Mouse (Mus musculus): ENCODE data around the gene Ppt2.

The Ppt2 gene

DNA sequence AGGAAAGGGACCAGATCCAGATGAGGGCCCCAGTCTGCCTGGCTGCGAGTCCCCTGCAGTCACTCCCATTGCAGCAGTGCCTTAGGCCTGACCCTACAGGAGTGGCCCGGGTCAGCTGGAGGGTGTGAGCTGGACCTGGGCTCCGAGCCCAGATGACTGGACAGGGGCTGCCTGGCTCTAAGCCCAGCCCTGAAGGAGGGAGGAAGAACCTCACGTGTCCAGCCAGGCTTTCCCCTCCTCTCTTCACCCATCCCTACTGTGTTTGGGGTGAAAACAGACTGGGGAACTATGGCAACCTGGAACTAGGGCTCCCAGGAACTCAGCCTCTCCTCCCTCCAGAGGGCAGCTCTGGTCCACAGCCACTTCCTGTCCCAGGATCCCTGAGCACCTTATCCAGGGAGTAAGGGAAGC, 27.3 kb upstream of the Ppt2 start:
- DNase-seq (ENCODE audit: low read depth): no peak

DNA sequence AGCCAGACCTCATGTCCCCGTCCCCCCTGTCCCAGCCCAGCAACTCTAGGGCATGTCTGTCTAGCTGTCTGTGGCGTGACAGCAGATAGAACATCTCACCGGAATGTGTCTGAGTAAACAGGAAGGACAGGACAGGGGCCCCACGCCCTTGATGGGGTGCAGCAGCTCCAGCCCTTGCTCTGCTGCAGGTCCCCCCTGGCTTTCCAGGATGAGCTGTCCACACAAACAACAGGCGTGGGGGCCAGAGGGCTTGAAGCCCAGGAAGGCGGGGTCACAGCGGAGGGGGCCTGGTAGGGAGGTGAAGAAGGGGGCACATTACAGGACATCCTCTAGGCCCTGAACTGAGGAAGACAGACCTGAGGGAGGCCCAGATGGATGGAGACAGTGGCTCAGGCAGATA, 26.9 kb upstream of the Ppt2 start:
- no peak for DNase-seq (ENCODE audit: low read depth)

DNA sequence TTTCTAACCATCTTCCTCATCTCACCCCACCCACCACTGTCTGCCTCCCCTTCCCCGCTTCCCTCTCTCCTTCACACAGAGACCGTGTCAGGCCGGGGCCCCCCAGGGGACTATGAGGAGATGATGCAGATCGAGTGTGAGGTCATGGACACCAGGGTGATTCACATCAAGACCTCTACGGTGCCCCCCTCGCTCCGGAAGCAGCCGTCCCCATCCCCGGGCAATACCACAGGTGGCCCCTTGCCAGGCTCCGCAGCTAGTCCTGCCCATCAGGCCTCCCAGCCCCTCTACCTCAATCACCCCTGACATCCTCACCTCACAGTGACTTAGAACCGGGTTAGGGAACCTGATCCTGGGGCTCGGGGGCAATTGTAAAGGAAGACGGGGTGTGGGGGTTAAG, 26.1 kb upstream of the Ppt2 start:
- no peak for DNase-seq (ENCODE audit: low read depth)

DNA sequence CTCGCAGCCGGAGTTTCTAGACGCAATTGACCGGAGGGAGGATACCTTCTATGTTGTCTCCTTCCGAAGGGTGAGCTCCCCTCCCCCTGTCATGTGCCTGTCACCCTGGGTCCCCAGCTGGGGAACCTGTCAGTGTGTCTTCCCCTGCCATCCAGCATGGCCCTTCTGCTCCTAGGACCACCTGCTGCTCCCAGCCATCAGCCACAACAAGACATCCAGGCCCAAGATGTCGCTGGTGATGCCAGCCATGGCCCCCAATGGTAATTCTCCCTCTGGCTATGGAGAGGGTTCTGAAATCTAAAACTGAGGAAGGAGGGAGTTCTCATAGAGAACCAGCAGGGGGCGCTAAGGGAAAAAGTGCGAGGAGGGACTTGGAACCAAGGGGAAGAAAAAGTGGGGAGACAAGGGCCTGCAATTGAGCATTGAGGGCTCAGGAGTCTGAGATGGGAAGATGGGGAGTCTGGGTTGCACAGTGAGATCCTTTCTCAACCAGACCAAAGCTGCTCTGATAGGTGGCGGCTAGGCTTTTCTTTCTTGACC, 25.5 kb upstream of the Ppt2 start:
- DNase-seq (ENCODE audit: low read depth): peak; percentile 64

DNA sequence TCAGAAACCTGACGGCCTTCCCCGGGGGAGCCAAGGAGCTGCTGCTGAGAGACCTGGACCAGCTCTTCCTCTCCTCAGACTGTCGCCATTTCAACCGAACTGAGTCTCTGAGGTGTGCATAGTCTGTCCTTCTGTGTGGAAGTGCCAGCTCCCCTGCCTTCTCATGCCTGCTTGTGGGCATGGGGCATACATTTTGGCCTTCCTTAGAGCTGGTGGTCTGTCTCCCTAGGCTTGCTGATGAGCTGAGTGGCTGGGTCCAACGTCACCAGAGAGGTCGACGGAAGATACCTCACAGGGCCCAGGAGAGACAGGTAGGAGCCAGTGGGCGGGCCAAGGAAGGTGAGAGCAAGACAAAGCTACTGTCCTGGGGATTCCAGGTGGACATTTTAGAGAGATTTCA, 24.7 kb upstream of the Ppt2 start:
- DNase-seq (ENCODE audit: low read depth): no peak

DNA sequence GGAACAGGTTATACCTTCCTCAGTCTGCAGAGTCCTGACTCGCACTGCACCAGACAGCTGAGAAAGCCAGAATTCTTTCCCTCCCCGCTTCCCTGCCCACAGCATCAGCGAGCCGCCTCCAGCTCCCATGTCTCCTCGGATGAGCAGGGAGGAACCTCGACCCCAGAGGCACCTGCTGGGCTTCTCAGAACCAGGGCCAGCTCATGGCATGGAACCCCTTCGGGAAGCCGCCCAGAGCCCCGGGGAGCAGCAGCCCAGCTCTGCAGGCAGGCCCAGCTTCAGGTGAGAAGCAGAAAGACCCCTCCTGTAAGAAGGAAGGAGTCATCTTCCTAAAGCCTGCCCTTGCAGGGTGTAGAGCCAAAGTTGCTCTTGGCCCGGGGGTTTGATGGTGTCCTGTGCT, 24.2 kb upstream of the Ppt2 start:
- DNase-seq (ENCODE audit: low read depth): no peak

DNA sequence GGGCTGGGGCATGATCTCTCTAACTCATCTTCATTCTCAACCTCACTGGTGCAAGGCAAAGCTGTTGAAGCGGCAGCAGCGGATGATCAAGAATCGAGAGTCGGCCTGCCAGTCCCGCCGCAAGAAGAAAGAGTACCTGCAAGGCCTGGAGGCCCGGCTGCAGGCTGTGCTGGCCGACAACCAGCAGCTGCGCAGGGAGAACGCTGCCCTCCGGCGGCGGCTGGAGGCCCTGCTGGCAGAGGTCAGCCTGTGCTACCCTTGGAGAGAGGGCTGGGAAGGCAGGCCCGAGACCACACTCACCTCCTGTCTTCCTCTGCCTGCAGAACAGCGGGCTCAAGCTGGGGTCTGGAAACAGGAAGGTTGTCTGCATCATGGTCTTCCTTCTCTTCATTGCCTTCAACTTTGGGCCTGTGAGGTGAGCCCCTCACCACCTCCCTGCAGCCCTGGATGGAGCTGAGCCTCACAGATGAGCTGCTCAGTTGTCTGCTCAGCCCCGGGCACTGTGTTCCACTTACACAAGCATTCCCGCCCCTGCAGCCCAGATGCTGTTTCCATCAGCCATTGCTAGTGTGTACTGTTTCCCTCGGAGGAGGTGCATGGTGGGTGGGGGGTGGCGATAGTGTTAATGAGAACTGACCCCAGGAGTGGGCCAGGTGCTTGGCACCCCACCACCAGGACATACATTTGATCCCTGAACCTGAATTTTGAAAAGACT, 23.4 kb upstream of the Ppt2 start:
- DNase-seq (ENCODE audit: low read depth): no peak

DNA sequence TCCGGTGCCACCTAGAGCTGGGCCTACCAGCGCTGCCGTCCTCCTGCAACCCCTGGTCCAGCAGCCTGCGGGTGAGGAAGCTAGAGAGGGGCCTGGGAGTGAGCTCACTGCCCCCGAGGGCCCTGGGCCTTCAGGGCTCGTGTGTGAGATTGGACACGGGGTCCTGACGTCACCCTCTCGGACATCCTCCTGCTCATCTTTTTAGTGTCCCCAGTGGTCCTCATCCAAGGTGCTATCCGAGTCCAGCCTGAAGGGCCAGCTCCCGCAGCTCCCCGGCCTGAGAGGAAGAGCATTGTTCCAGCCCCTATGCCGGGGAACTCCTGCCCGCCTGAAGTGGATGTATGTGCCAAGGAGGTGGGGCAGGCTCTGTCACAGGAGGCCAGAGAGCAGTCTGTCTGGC, 22.5 kb upstream of the Ppt2 start:
- no peak for DNase-seq (ENCODE audit: low read depth)

DNA sequence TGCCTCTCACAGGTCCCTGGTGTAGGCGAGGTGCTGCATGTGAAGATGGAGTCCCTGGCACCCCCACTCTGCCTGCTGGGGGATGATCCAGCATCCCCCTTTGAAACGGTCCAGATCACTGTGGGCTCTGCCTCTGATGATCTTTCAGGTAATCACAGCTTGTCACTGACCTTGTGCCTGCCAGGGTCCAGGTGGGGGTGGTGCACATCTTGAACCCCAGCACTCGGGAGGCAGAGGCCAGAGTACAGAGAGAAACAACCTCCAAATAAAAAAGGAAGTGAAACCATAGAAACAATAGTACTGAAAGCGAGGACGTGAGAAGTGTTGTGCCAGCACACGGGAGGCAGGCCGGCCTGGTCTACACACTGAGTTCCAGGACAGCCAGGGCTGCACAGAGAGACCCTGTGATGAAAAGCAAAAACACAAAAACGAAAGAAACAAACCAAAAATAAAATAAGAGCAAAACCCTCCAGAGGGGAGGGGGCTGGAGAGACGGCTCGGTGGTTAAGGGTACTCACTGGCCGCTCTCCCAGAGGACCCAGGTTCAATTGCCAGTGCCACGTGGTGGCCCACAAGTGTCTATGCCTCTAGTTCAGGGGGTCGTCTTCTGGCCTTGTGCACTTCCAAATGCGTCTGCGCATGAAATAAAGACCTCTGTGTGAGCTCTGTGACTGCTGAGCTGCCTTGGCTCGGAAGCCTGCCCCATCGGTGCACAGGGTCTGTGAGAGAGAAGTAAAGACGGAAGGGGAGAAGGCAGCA, 21.0 kb upstream of the Ppt2 start:
- no peak for DNase-seq (ENCODE audit: low read depth)

DNA sequence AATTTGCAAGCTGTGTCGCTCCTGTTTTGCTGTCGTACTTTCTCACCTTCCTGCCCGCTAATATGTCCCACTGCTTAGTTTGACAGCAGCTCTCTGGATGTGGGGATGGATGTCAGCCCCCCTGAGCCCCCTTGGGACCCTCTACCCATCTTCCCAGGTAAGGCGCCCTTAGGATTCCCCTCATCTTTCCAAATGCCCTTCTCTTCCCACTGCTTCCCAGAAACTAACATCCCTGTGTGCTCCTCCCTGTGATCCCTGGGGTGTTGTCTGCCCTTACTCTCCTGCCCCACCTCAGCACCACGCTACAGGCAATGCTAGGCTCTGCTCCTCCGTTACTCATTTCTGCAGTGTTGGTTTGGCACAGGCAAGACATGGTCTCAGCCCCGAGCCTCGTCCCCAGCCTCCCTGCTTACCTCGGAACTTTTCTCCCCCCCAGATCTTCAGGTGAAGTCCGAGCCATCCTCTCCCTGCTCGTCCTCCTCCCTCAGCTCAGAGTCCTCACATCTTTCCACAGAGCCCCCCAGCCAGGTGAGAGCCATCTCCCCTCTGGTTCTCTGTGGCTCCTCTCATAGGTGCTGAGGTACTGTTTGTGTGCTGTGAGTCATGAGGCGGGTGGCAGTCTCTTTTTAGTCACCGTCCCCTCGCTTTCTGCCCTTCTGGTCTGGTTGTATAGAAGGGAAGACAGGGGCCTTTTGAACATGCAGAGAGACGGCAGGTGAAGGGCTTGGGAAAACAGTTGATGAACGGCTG, 20.0 kb upstream of the Ppt2 start:
- no peak for DNase-seq (ENCODE audit: low read depth)

DNA sequence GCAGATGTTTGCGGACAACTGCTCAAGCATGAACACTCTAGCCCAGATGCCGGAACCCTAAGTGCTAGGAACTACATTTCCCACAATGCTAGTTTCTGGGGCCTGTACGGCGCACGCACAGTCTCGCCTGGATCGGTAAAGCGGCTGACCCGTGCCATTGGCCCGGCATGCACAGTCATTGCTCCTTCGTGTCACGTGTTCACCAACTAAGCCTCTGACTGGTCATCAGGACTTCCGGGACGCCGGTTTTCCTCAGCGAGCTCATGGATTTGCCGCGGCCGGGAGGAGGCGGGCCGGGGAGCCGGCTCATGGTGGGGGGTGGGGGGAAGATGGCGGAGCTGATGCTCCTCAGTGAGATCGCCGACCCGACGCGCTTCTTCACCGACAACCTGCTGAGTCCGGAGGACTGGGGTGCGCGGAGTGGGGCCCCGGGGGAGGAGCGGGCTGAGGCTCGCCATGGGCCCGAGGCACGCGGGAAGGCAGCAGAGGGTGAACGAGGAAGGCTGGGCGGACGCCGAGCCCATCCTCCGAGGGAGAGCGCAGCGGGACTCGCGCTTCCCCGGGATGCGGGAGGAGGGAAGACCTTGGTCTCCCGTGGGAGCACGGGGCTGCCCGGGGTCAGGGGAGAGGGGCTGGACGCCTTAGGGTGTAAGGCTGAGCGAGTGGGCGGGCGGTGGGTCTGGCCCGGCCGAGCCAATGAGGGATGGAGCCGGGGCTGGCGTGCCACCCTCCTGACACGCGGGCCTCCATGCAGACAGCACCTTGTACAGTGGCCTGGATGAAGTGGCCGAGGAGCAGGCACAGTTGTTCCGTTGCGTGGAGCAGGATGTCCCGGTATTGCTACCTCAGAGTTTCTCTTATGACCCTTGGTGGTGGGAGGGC, 18.8 kb upstream of the Ppt2 start, which contains the start of gene Atf6b:
Atf6b (plus strand) TSS at position 241 of the 882 bp plus-strand sequence.
- peak; percentile 92 for DNase-seq (ENCODE audit: low read depth)

DNA sequence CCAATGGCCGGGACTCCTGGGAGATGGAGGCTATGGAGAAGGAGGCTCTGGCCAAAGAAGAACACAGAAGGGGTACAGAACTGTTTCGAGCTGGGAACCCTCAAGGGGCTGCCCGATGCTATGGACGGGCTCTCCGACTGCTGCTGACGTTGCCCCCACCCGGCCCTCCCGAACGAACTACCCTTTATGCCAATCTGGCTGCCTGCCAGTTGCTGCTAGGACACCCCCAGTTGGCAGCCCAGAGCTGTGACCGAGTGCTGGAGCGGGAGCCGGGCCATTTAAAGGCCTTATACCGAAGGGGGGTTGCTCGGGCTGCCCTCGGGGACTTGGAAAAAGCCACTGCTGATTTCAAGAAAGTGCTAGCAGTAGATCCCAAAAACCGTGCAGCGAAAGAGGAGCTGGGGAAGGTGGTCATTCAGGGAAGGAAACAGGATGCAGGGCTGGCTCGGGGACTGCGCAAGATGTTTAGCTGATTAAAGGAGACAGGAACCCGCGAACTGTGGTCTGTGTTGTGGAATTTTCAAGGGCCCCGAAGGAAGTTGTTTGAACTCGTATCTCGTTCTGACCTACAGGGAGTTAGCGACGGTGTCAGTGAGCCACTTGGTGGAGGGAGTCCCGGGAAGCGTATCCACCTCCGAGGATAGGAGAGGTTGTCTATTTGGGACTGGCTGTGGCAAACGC, 17.7 kb upstream of the Ppt2 start:
- DNase-seq (ENCODE audit: low read depth): no peak

DNA sequence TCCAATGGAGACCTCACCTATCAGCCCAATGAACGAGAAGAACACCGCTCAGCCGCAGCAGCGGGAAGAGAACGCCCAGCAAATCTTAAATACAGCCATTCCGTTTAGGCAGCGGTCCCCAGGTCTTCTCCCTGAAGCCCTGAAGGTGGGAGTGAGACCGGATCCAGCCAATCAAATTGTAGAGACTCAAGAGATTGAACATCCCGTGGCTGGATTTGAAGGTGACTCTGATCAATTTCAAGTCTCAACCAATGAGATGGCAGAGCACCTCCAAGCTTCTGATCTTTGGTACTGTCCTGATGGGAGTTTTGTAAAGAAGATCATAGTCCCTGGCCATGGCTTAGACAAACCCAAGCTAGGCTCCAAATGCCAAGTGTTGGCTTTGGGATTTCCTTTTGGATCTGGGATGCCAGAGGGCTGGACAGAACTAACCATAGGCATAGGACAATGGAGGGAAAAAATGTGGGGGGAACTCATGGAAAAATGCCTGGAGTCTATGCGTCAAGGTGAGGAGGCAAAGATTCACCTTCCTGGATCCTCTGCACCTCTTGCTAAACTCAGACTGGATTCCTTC, 17.0 kb upstream of the Ppt2 start:
- no peak for DNase-seq (ENCODE audit: low read depth)

DNA sequence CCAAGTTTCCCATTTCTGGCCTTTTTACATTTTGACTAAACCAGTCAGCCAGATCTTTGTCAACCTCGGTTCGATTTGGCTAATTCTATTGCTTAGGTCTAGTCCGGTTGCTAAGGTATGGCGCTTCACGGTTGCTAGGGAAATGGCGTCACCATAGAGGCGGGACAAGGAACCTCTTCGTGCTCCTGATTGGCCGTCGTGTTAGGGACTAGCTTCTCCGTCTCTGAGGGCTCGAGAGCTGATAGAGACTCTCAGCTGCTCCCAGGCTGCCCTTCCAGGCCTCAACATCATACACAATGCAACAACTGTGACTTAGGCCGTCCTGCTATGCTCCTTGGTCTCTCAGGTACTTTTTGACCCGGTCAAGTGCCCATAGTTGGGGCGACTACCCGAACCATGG, 16.3 kb upstream of the Ppt2 start, which contains the start of gene Fkbpl:
Fkbpl (plus strand) TSS at position 157 of the 400 bp plus-strand sequence.
- peak; percentile 99 for DNase-seq (ENCODE audit: low read depth)

DNA sequence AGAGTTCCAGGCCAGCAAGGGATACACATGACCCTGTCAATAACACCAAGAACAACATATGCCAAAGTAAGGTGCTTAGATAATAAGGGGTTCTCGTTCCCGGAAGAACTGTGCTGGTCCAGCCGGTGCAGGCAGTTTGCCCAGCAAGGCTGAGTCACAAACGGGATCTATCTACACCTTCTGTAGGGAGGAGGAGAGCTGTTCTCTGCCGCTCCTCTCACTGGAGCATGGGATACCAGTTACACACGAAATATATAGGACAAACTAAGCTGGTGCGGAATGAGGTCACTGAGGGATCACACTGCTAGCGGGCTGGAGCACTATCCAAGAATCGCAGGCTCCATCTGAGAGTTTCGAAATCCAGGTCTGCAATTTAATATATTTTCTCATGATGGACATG, 15.6 kb upstream of the Ppt2 start:
- no peak for DNase-seq (ENCODE audit: low read depth)

DNA sequence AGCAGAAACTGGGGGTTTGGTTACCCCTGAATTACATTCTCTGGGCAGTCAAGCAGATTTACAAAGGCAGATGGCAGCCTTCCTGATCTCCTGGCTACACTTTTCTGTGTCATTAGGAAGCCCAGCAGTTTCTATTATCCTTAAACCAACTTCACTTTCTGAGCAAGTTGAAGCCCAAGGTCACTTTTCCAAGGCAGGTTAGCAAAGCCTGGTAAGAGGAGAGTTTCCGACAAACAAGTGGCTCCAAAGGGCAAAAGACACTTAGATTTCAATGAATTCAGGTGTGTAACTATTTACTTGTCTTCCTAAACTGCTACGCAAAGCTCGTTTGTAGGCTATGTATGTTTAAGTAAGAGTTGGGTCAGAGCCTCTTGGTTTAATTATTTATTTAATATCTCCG, 15.1 kb upstream of the Ppt2 start:
- no peak for DNase-seq (ENCODE audit: low read depth)

DNA sequence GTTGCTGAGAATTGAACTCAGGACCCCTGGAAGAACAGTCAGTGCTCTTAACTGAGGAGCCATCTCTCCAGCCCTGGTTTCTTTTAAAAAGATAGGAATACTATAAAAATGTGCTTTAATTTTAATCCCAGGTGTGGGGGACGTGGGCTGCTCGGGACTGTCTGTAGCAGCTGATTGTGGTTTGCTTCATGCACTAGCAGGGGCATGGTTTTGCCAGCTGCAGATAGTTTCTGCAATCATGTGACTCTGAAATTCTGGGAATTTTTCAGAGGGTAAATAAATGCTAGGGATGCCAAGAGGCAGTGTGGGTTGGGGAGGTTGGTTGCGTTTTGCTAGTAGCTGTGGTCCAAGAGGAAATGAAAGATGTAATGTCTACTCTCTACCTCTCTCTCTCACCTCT, 13.6 kb upstream of the Ppt2 start:
- no peak for DNase-seq (ENCODE audit: low read depth)

DNA sequence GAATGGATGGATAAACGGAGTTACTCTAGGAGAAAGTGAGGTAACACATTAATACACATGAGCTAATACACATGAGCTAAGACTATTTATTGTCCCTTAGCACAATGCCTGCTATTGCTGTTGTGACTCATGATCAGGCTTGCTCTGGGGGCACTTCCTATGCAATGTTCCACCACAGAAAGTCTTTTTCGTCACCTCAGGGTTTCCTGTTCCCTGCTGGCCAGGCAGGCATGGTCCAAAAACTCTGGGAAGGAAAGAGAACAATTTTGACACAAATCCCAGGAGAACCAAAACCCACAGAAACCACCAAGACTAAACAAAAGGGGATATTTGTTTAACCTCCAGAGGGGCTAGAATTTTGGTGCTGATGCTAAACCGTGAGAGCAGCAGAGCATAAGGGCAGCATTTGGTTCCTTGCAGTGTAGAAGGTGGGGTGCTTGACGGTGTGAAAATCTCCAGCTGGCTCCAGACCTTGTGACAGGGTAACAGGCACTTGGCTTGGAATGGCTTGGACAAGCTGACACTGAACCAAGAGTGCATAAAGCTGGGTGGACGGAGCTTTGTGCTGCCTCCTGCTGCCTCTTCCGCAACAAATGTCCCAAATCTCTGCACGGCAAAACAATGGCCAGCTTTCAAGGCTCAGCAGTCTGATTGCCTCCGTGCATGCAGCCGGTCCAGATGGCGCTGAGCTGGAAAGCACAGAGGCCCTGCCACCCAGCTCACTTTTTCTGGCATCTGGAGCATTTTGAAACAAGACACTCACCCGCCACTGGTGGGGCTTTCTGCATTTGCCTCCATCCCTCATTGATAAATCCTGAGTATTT, 12.7 kb upstream of the Ppt2 start:
- DNase-seq (ENCODE audit: low read depth): no peak

DNA sequence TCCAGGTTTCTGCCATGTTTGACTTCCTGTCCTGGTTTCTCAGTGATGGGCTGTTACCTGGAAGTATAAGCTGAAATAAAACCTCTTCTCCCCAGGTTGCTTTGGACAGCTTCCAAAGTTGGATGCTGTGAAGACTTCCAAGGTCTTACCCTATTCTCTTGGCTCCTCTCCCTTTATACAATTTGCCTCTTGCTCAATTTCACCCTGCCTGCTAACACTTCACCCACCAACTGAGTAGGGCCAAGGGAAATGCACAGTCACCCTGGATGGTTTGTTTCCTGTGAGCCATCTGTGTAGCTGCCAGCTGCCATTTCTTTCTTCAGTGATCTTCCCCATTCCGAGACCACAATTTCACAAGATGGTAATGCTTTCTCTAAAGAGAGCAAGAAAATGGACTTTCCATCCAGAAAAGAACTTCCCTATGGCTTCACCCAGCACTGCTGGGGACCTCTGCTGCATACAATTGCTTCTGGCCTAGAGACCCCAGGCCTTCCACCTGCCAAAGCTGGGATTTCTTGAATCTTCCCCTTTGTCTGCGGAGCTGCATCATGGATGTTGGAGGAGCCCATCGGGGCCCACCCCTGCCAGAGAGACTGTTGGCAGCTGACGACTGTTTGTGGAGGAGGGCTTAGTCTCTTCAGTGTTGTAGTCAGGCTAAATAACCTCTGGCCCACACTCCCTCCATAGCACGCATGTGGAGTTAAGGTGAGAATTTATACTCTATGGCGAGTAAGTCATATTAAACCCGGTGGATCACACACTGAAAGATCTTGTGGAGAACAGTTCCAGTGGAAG, 11.3 kb upstream of the Ppt2 start:
- no peak for DNase-seq (ENCODE audit: low read depth)
